Mouse (Mus musculus) adrenal gland, postnatal 4 days (tissue): ENCODE results near the gene Fgfr2. TPM values are rescaled to one million over a fixed set of nuclear protein-coding genes. Genes with fewer than 3 reads are reported as not detected.

Experiments
- DNase-seq, 2 experiments: peaks; one replicate each; pipeline ENCODE4 v3.0.0; 2021 to 2022; ENCODE audit warnings: low spot score in 2 of 2, mixed read lengths in 2 of 2
- total RNA-seq, 2 experiments: library from RNA; stranded (reverse); gene quantifications; 2 replicates each; pipeline ENCODE4 v1.2.3; 2021

The Fgfr2 gene
- total RNA-seq, 2 experiments from 2014 or later: 205 to 210 TPM

GRCm38 (mm10) chr7:130368036-130368826 lies 2754.9 kb downstream of the Fgfr2 start:
- DNase-seq: no peak

- no peak for DNase-seq
These were observed 2755.7 kb downstream of the Fgfr2 start for GRCm38 (mm10) chr7:130367222-130368035.

GRCm38 (mm10) chr7:130365711-130366110 lies 2757.4 kb downstream of the Fgfr2 start:
- DNase-seq: no peak

GRCm38 (mm10) chr7:130340412-130341152 lies 2782.6 kb downstream of the Fgfr2 start:
- no peak for DNase-seq

GRCm38 (mm10) chr7:130337601-130338000 lies 2785.5 kb downstream of the Fgfr2 start:
- no peak for DNase-seq

- no peak for DNase-seq
These were observed 2787.6 kb downstream of the Fgfr2 start for GRCm38 (mm10) chr7:130335440-130336051.

GRCm38 (mm10) chr7:130332515-130333220 lies 2790.5 kb downstream of the Fgfr2 start:
- DNase-seq: no peak

- DNase-seq: no peak
These were observed 2795.4 kb downstream of the Fgfr2 start for GRCm38 (mm10) chr7:130327603-130328365.

GRCm38 (mm10) chr7:130325983-130326433 lies 2797.1 kb downstream of the Fgfr2 start:
- no peak for DNase-seq

- DNase-seq: no peak
These were observed 2798.3 kb downstream of the Fgfr2 start for GRCm38 (mm10) chr7:130324716-130325401.

- no peak for DNase-seq
These were observed 2799.4 kb downstream of the Fgfr2 start for GRCm38 (mm10) chr7:130323766-130324165.

GRCm38 (mm10) chr7:130319799-130320556 lies 2803.2 kb downstream of the Fgfr2 start:
- DNase-seq: peak; percentile 14 to 52

GRCm38 (mm10) chr7:130316294-130316693 lies 2806.9 kb downstream of the Fgfr2 start:
- DNase-seq: no peak

- DNase-seq: no peak
These were observed 2807.9 kb downstream of the Fgfr2 start for GRCm38 (mm10) chr7:130315221-130315620.

- no peak for DNase-seq
These were observed 2808.5 kb downstream of the Fgfr2 start for GRCm38 (mm10) chr7:130314658-130315057.

GRCm38 (mm10) chr7:130311362-130311761 lies 2811.8 kb downstream of the Fgfr2 start:
- no peak for DNase-seq

- no peak for DNase-seq
These were observed 2814.0 kb downstream of the Fgfr2 start for GRCm38 (mm10) chr7:130309180-130309579.

- no peak for DNase-seq
These were observed 2816.1 kb downstream of the Fgfr2 start for GRCm38 (mm10) chr7:130307036-130307435.
